Mouse (Mus musculus): ENCODE measurements at regions not wholly inside any gene's neighbourhood (a gene's known extent, or its start where the extent isn't known, plus 50 kb on each side); places are given as distances from the start of the nearest gene placed in this dataset.

DNA sequence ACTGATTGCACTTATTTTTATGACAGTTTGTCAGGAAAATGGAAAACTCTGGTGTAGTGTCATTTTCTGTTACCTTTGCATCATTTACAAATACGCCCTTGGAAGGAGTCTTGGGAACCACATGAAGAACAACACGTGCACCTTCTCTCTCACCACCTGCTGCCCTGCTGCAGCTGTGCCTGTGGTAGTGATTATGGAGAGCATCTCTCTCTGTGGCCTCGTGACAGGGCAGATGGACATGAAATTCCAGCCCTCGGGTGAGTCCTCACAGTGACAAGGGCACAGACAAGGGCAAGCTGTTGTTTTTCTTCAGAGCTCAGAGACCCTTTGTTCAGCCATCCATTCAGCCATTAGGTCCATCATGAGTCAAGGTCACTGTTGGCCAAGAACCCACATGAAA, 276.8 kb upstream of the Tas2r119 start:
- TF ChIP-seq CTCF (conservative IDR thresholded peaks at IDR 0.05; ENCODE audit: insufficient read depth, insufficient read length, low read depth, low read length) (no peak), POLR2A (IDR thresholded peaks at IDR 0.05; ENCODE audit: low read depth, low read length) (no peak)
